Mouse (Mus musculus): Measurements from ENCODE around the gene Fancg. TPM values are rescaled to one million over a fixed set of nuclear protein-coding genes. Genes with fewer than 3 reads are reported as not detected.
"Not testable (repeated sequence)": the region's sequence is repeated elsewhere in the genome, so short reads cannot be mapped to it uniquely, and the experiment has no call there.

The Fancg gene
- polyA plus RNA-seq, 1 experiment from 2014 or later: 18.2 TPM

DNA sequence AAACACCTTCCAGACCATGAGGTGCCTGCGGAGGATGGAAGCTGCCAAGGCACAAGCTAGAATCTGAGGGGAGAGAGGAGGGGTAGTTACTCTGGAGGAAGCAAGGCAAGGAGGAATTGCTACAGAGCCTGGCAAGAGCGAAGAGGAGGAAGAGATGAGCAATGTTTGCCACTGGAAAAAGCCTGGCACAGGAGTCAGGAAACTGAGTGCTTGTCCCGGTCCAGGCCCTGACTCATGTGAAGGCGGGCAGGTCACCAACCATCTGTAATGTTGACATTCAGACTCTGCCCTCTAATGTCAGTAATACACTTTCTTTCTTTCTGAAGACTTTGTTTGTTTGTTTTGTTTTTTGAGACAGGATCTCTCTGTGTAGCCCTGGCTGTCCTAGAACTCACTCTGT, 7.8 kb upstream of the Fancg start:
- no peak for DNase-seq (ENCODE audit: low spot score)
- 91% methylated on average over 4 of the region's 4 CpGs for WGBS
- no peaks in the 10 kb centered on the region for H3K4me1 ChIP-seq (replicated peaks; ENCODE audit: control insufficient read depth, insufficient read depth, low read length)
- H3K9me3 ChIP-seq (ENCODE audit: control insufficient read depth, low read length): no peaks in the 10 kb centered on the region
- H3K27me3 ChIP-seq (replicated peaks; ENCODE audit: control insufficient read depth, insufficient read depth, low read length): no peaks in the 10 kb centered on the region
- H3K4me2 ChIP-seq: no peak overlapping the region
- H3K27ac ChIP-seq (ENCODE audit: low read depth, low read length): no peak overlapping the region
- no peak for ATAC-seq (replicated peaks; ENCODE audit: low FRiP score)
- H3K4me3 ChIP-seq (ENCODE audit: low read depth, low read length): no peak overlapping the region
- H3K36me3 ChIP-seq (ENCODE audit: control insufficient read depth, insufficient read depth, low read length): peaks cover 27% of the 10 kb centered on the region
- no peak overlapping the region for H3K9ac ChIP-seq (ENCODE audit: low read depth, low read length)

DNA sequence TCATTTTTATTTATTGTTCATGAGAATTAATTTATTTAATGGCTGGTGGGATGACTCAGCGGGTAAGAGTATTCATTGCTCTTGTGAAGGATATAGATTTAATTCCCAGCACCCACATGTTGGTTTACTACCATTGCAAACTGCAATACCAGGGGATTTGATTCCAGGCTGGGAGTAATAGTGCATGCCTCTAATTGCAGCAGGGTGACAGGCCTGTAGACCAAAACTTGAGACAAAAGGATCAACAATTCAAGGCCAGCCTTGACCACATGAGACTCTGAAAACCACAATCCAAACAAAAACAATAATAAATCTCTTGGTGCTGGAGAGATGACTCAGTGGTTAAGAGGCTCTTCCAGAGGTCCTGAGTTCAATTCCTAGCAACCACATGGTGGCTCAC, 1.8 kb upstream of the Fancg start:
- DNase-seq (ENCODE audit: low spot score) (no peak), ATAC-seq (replicated peaks; ENCODE audit: low FRiP score) (no peak)
- whole genome bisulfite sequencing: 96% methylated on average over 1 of the region's 1 CpGs
- Histone ChIP-seq H3K9me3 (ENCODE audit: control insufficient read depth, low read length) (no peaks in the 10 kb centered on the region), H3K9ac (ENCODE audit: low read depth, low read length) (no peak overlapping the region), H3K4me2 (no peak overlapping the region), H3K36me3 (ENCODE audit: control insufficient read depth, insufficient read depth, low read length) (no peaks in the 10 kb centered on the region), H3K4me1 (replicated peaks; ENCODE audit: control insufficient read depth, insufficient read depth, low read length) (peaks cover 3% of the 10 kb centered on the region; the same call in 1 of the 2 replicates), H3K4me3 (ENCODE audit: low read depth, low read length) (no peak overlapping the region), H3K27me3 (replicated peaks; ENCODE audit: control insufficient read depth, insufficient read depth, low read length) (no peaks in the 10 kb centered on the region), H3K27ac (ENCODE audit: low read depth, low read length) (no peak overlapping the region)

DNA sequence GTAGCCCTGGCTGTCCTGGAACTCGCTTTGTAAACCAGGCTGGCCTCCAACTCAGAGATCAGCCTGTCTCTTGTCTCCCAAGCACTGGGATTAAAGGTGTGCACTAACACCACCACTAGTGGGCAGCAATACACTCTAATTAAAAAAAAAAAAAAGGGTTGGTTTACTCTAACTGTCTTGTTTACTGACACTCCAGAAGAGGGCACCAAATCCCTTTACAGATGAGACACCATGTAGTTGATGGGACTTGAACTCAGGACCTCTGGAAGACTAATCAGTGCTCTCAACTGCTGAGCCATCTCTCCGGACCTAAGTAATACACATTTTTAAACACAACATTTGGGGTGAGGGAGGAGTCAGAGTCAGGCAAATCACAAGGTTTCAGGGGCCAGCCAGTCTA, 4.5 kb downstream of the Fancg start:
- H3K4me1 ChIP-seq (replicated peaks; ENCODE audit: control insufficient read depth, insufficient read depth, low read length): peaks cover 6% of the 10 kb centered on the region; the same call in 1 of the 2 replicates
- H3K36me3 ChIP-seq (ENCODE audit: control insufficient read depth, insufficient read depth, low read length): peaks cover 3% of the 10 kb centered on the region; the same call in 1 of the 2 replicates
- WGBS: 52% methylated on average over 2 of the region's 2 CpGs
- DNase-seq (ENCODE audit: low spot score) (no peak), ATAC-seq (replicated peaks; ENCODE audit: low FRiP score) (no peak)
- H3K27ac ChIP-seq (ENCODE audit: low read depth, low read length): no peak overlapping the region
- H3K4me3 ChIP-seq (ENCODE audit: low read depth, low read length): no peak overlapping the region
- H3K4me2 ChIP-seq: no peak overlapping the region
- H3K9ac ChIP-seq (ENCODE audit: low read depth, low read length): no peak overlapping the region
- no peaks in the 10 kb centered on the region for H3K27me3 ChIP-seq (replicated peaks; ENCODE audit: control insufficient read depth, insufficient read depth, low read length)
- H3K9me3 ChIP-seq (ENCODE audit: control insufficient read depth, low read length): no peaks in the 10 kb centered on the region

DNA sequence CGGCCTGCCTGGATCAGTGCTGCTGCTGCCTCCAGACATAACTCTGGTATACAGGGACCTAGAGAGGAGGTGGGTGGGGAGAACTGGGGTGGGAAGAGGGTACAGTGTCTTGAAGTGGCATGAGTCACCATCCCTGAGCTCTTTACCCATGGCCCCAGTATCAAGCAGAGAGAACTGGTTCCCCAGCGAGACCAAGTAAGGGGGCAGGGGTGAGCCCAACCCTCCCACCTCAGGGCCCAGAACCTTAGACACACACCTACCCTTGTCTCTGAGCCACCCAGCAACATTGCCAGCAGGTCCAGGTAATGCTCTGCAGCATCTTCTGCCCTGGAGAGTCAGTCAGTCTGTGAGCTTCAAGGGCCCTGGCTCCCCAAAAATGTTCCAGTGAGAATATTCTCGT, 5.4 kb downstream of the Fancg start:
- no peaks in the 10 kb centered on the region for H3K9me3 ChIP-seq (ENCODE audit: control insufficient read depth, low read length)
- peaks cover 3% of the 10 kb centered on the region; the same call in 1 of the 2 replicates for H3K36me3 ChIP-seq (ENCODE audit: control insufficient read depth, insufficient read depth, low read length)
- H3K4me1 ChIP-seq (replicated peaks; ENCODE audit: control insufficient read depth, insufficient read depth, low read length): peaks cover 7% of the 10 kb centered on the region; the same call in 1 of the 2 replicates
- H3K9ac ChIP-seq (ENCODE audit: low read depth, low read length): no peak overlapping the region
- WGBS: 85% methylated on average over 3 of the region's 3 CpGs
- H3K27ac ChIP-seq (ENCODE audit: low read depth, low read length): no peak overlapping the region
- no peaks in the 10 kb centered on the region for H3K27me3 ChIP-seq (replicated peaks; ENCODE audit: control insufficient read depth, insufficient read depth, low read length)
- H3K4me3 ChIP-seq (ENCODE audit: low read depth, low read length): no peak overlapping the region
- ATAC-seq (replicated peaks; ENCODE audit: low FRiP score) (no peak), DNase-seq (ENCODE audit: low spot score) (no peak)
- no peak overlapping the region for H3K4me2 ChIP-seq

DNA sequence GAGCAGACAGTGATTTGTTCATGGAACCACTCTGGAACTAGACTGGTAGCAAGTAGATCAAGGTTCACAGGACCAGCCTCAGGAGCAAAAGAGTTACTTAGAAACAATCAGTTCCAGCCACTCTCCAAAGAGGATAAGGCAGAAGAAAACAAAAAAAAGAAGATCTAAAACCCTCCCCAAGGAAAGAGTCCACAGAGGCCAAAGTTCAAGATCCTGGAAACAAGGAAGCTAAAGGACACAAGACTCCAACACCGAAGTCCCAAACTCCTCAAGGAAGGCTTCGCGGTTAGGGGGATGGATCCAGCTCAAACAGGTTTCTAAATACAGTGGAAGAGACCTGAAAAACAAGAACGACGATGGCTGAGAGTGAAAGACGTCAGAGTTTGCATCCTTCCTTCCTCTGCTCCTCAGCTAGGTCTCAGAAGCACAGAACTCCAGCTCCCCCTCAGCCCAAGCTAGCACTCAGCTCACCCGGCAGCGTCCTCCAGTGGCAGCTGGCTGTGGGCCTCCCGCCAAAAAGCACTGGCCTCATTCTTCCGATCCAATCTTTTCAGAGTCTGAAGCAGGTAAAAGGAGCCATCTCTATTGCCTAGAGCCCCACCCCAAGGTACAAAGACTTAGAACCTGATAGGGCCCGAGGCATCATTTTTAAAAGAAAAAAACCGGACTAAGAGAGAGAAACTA, 7.4 kb downstream of the Fancg start:
- Histone ChIP-seq H3K4me2 (no peak overlapping the region), H3K9me3 (ENCODE audit: control insufficient read depth, low read length) (no peaks in the 10 kb centered on the region), H3K36me3 (ENCODE audit: control insufficient read depth, insufficient read depth, low read length) (peaks cover 3% of the 10 kb centered on the region; the same call in 1 of the 2 replicates), H3K4me3 (ENCODE audit: low read depth, low read length) (no peak overlapping the region), H3K9ac (ENCODE audit: low read depth, low read length) (no peak overlapping the region), H3K27me3 (replicated peaks; ENCODE audit: control insufficient read depth, insufficient read depth, low read length) (no peaks in the 10 kb centered on the region), H3K27ac (ENCODE audit: low read depth, low read length) (no peak overlapping the region), H3K4me1 (replicated peaks; ENCODE audit: control insufficient read depth, insufficient read depth, low read length) (peaks cover 11% of the 10 kb centered on the region)
- DNase-seq (ENCODE audit: low spot score): no peak
- ATAC-seq (replicated peaks; ENCODE audit: low FRiP score): no peak
- 81% methylated on average over 12 of the region's 12 CpGs for WGBS

DNA sequence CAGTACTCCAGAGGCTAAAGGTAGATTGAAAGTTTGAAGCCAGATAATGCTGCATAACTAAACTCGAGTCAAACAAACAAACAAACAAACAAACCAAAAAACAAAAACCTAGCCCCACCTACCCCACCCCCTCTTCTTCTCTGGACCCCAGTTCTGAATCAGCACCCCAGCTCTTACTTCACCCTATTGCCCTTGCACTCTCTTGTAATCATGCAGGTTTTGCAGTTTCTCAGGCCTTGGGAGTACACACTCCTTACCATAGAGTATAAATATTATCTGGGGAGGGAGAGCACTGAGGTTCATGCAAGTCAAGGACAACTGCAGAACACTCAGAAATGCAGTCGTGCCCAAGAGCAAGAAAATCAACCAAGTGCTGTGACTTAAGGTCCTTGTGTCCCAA, 9.0 kb downstream of the Fancg start:
- Histone ChIP-seq H3K4me2 (no peak overlapping the region), H3K27ac (ENCODE audit: low read depth, low read length) (no peak overlapping the region; the same call in 1 of the 2 replicates), H3K9me3 (ENCODE audit: control insufficient read depth, low read length) (no peaks in the 10 kb centered on the region), H3K4me1 (replicated peaks; ENCODE audit: control insufficient read depth, insufficient read depth, low read length) (peaks cover 12% of the 10 kb centered on the region), H3K36me3 (ENCODE audit: control insufficient read depth, insufficient read depth, low read length) (no peaks in the 10 kb centered on the region; the same call in 1 of the 2 replicates), H3K27me3 (replicated peaks; ENCODE audit: control insufficient read depth, insufficient read depth, low read length) (no peaks in the 10 kb centered on the region), H3K4me3 (ENCODE audit: low read depth, low read length) (no peak overlapping the region), H3K9ac (ENCODE audit: low read depth, low read length) (no peak overlapping the region)
- ATAC-seq (replicated peaks; ENCODE audit: low FRiP score) (no peak), DNase-seq (ENCODE audit: low spot score) (no peak)
- 79% methylated on average over 2 of the region's 2 CpGs for WGBS

DNA sequence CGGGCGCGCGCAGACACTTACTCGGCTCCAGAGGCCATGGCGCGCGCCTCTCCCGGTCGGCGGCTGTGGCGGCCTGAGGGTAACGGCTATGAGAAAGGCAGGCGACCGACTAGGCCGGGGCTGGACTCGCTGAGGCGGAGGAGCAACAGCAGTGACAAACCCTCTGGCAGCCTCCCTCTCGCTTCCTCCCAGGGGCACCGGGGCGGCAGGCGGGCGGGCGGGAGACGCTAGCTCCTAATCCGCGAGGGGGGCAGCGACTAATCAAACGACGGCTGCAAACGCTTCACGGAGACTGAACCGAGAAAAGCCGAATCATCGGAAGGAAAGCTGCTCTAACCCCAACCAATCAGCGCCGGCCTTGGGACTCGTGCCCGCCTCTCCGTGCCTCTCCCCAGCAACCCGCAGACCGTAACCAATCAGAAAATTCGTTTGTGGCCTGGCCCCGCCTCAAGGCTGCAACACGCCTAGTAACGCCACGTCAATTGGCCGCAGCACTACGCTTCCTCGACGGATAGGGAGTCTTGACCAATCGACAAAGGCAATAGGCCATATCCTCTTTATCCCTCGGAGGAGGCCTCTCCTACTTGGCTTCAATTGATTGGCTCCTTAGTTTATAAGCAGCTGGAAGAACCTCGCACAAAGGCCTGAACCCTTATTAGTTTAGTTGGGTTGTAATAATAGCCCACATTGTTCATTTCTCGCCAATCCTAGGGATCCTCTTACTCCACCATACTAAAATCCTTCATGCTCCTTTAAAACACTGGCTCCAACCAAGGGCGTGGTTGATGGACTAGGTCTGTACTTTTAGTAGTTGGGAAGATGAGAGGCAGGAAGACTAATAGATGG, 9.9 kb downstream of the Fancg start, which contains the start of gene Vcp:
Gene Vcp (minus strand): TSS at position 367 of the 846 bp plus-strand sequence.
- not testable (repeated sequence) for H3K9me3 ChIP-seq (ENCODE audit: control insufficient read depth, low read length); H3K36me3 ChIP-seq (ENCODE audit: control insufficient read depth, insufficient read depth, low read length); H3K27me3 ChIP-seq (replicated peaks; ENCODE audit: control insufficient read depth, insufficient read depth, low read length)
- WGBS: 2% methylated on average over 48 of the region's 56 CpGs
- Histone ChIP-seq H3K9ac (ENCODE audit: low read depth, low read length) (peak within 1 kb of the TSS; percentile 97), H3K27ac (ENCODE audit: low read depth, low read length) (peak within 1 kb of the TSS; percentile 96), H3K4me3 (ENCODE audit: low read depth, low read length) (peak within 1 kb of the TSS; percentile 97), H3K4me2 (peak within 1 kb of the TSS; percentile 96), H3K4me1 (replicated peaks; ENCODE audit: control insufficient read depth, insufficient read depth, low read length) (peaks cover 12% of the 10 kb centered on the region)
- DNase-seq (ENCODE audit: low spot score): peak; percentile 98
- ATAC-seq (replicated peaks; ENCODE audit: low FRiP score): peak; percentile 95

DNA sequence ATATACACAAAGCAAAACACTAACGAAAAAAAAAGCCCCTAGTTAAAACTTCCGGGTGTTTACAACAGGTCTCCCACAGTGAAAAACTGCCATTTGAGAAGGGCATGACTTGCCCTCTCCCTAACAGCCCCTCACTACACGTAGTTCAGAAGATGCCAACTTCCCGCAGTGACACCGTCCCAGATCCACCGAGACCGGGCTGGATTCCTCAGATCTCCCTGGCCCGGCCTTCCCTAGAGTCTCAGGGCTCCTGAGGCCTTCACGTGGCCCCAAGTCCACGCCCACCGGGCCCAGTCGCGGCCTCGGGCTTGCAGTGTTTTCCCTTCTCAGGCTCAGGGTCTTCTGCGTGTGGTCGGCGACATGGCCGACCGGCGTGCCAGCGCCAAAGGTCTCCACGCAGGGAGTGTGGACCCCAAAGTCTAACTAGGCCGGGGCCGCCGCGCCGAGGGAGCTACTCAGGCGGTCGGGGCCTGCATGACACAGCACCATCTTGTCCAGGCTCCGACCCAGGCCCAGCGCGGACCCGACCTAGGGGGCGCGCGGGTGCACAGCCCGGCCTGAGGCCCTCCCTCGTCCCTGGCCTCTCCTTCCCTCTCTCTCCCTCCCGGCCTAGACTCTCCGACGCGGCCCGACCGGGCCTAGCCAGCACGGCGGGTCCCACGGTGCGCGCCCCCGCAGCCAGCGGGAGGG, 10.7 kb downstream of the Fancg start:
- Histone ChIP-seq H3K36me3 (ENCODE audit: control insufficient read depth, insufficient read depth, low read length) (peaks cover 8% of the 10 kb centered on the region), H3K9me3 (ENCODE audit: control insufficient read depth, low read length) (no peaks in the 10 kb centered on the region), H3K4me2 (peak overlapping the region; percentile 96), H3K4me1 (replicated peaks; ENCODE audit: control insufficient read depth, insufficient read depth, low read length) (peaks cover 12% of the 10 kb centered on the region), H3K9ac (ENCODE audit: low read depth, low read length) (peak overlapping the region; percentile 97), H3K4me3 (ENCODE audit: low read depth, low read length) (peak overlapping the region; percentile 97), H3K27me3 (replicated peaks; ENCODE audit: control insufficient read depth, insufficient read depth, low read length) (no peaks in the 10 kb centered on the region), H3K27ac (ENCODE audit: low read depth, low read length) (peak overlapping the region; percentile 96)
- WGBS: under 1% methylated on average over 44 of the region's 51 CpGs
- ATAC-seq (replicated peaks; ENCODE audit: low FRiP score): peak; percentile 70
- DNase-seq (ENCODE audit: low spot score): peak; percentile 89

All from liver, embryonic 11.5 days (tissue).